Mouse (Mus musculus) mature B cell (primary cell): ENCODE data around the gene Plppr1.

Source experiments
- in situ Hi-C: fragments of 300-500 bp; cut with MboI; formaldehyde crosslinking; loops from 2 replicates; pipeline ENCODE4 v1.14.3; 2019

Gene Plppr1

DNA sequence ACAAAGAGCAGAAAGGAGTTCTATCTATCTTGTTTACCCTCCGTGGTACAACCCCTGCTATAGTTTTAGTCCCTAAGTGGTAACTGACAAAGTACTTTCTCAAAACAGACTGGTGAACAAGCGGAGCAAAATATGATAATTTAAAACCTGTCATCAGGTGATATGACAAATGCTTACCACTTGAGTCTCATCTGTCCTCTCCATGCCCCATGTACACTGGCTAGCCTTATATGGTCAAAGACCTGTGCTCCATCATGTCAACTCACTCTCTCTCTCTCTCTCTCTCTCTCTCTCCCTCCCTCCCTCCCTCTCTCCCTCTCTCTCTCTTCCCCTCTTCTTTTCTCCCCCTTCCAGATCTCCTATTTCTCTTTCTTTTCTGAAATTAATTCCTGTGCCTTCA lies 59.8 kb downstream of the Plppr1 start:
- in situ Hi-C loops = no loop called here

DNA sequence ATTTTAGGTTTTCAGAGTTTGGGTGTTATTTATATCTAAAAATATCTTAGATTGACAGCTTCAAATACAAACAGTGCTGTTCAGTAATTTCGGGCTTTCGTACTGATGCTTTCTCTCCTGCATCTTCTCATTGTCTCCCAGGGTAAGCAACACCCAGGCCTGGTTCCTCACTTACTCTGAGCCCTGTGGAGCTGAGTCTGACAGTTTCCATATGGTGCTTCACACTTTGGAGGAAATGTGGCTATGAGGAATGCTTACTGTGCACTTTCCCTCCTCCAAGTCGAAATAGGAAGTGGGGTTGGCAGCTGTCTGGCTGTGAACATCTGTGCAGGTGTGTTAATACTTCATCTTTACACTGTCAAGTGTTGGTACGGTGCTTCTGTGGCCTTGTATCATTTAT lies 85.7 kb downstream of the Plppr1 start:
- in situ Hi-C loops = no loop called here

DNA sequence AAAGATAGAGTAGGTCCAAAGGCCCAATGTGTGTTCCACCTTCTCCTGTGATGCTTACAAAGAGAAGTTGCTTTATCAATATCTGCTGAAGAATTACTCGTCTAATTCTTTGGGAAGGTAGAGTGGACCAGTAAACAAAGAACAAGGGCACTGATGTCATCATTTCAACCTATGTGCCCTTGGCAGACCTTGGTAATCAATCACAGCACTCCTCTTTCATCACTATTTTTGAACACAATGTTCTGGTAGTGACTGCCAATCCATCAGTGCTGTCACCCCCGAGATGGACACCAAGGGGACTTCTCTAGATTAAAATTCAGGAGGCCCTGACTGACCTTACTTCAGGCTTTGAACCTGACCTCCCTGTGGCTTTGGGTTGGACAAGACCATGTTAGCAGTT lies 89.7 kb downstream of the Plppr1 start:
- in situ Hi-C loops = no loop called here

DNA sequence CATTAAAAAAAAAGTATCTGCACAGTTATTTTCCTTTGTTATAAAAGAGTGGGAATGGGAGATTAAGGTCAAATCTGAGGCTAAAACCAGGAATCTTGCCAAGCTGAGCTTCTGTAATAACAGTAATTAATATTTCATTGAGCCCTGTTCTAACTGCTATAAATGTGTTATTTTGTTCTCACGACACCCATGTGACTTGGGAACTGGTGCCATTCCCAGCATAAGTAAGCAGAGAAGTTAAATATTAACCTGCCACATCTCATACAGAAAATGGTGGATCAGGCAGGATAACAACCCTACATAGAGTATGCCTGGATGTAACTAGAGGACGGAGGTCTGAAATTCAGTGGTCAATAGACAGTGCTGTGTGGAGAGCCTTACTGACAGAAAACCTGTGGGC lies 90.2 kb downstream of the Plppr1 start:
- in situ Hi-C loops = no loop called here

DNA sequence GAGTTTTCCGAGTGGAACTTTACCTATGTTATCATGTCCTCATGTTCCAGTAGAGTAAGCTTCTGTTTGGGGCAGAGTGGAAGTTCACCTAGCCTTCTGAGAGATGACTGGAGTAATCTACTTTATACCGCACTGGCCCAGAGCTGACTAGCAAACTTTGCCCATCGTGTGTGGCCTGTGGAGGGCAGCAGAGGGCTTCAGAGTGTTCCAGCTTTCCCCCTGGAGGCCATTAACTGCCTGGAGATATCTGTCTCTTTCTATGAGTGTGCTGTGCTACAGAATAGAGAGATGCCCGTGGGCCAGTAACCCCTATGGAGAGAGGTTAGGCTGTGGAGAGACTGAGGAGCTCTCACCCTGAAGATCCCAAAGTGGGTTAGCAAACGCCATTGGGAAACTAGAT lies 94.8 kb downstream of the Plppr1 start:
- in situ Hi-C loops = no loop called here

DNA sequence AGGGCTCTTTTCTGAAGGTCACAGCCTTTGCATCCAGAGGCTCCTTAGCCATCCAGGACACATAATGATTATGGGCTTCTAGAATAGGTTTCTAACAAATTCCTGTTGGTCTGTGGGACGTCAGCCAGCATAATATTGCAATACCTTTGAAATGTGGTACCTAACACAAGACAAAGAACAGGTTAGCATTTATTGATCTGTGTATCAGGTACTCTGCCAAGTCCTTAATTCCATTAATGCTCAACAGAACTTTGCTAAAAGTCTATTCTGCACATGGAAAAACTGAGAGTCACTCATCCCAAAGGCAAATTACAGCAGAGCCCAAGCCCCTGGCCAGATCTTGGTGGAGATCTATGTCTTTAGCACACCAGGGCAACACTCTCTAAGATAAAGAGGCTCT lies 97.7 kb downstream of the Plppr1 start:
- in situ Hi-C loops = no loop called here

DNA sequence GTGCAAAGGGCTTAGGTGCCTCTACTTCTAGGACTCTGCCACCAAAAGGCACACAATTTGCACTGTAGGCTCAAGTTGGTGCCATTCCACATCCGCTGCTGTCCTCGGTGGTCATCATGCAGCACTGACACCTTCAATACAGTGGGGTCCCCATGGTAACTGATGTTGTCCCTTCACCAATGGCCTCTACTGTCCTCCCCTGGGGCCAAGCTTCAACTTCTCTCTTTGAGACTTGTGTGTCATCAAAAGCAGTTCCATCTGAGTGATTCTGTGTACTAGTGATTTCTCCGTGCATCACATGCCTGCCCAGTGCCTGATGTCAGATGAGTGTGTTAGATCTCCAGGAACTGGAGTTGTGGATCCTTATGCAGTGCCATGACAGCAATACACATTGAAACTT lies 104.2 kb downstream of the Plppr1 start:
- in situ Hi-C loops = no loop called here

DNA sequence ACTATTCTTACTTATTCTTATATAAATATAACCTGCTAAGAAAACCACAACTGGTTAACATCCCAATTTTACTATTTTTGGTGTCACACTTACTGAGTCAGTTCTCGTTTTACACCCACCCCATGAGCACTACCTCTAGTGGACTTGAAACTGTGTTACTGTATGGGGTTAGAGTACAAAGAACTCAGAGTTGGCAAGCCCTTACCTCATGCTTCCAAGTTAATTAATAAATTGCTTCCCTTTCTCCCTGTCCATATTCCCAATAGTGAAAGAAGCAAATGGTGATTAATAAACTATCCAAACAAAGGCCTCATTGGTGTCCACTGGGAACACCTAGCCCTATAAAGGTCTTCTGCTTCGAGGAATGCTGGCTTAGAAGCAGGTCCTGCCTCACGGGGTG lies 107.3 kb downstream of the Plppr1 start:
- in situ Hi-C loops = no loop called here

DNA sequence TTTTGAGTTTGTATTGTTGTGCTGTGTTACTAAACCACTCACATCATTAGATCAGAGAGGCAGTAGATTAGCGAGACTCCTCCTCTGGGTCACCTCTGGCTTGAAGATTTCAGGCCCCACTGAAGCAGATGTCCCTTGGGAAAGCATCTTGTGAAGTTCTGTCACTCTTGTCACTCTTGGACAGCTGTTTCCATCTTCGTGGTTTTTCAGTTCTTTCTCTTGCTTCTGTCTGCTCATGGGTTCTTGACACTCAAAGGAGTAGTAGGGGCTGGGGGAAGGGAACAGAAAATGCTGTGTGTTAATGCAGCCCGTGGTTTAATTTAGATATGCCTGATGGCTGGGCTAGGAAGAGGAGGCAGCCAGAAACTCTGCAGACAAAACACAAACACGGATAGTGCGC lies 108.0 kb downstream of the Plppr1 start:
- in situ Hi-C loops = no loop called here

DNA sequence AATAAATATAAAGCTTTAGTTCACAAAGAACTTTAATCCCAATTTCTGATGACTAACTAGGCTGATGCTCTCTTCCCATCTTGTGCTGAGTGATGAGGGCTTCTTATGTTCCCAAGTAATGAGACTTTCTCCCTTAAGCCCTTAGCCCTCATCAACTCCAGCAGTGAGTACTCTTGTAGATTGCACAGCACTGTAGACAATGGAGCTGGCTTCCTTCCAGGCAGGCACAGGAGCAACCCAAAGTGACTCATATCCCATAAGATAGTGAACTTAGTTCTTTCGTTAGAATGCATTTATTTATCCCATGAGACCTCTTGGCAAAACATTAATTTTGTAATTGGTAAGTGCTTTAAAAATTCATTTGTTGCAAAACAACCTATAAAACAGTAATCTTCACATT lies 110.4 kb downstream of the Plppr1 start:
- in situ Hi-C loops = no loop called here

DNA sequence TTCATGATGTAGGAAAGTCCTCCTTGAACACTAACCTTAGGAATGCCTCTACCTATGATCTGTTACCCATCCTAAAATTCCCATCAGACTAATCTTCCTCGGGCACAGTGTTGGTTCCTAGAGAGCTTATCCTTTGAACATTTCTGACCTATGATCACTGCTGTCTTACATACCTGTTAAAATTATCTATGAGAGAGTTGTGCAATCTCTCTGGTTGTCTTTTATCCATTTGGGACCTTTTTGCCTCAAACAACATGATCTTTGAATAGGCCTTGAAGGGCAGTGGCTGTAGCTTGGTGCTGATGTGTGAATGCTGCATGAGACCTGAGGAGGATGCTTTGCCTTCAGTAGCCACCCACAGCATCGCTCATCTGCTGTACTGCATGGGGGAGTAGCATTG lies 119.0 kb downstream of the Plppr1 start:
- in situ Hi-C loops = no loop called here

DNA sequence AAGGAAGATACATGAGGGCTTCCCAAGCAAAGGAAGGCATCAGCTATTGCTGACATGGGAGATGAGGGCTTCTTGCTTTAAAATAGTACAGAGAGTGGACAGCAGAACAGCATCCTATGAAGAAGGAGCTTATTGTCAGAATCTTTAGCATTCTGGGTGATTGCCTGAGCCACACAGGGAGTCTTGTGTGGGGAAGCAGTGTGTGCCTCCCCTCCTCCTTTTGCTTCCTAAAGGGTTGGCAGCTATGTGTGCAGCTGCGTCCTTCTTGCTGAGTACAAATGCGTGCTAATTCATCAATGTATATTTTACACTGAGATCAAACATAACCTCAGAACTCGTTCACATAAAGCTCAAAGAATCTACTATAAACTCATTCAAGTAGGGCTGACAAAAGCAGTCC lies 119.8 kb downstream of the Plppr1 start:
- in situ Hi-C loops = no loop called here

DNA sequence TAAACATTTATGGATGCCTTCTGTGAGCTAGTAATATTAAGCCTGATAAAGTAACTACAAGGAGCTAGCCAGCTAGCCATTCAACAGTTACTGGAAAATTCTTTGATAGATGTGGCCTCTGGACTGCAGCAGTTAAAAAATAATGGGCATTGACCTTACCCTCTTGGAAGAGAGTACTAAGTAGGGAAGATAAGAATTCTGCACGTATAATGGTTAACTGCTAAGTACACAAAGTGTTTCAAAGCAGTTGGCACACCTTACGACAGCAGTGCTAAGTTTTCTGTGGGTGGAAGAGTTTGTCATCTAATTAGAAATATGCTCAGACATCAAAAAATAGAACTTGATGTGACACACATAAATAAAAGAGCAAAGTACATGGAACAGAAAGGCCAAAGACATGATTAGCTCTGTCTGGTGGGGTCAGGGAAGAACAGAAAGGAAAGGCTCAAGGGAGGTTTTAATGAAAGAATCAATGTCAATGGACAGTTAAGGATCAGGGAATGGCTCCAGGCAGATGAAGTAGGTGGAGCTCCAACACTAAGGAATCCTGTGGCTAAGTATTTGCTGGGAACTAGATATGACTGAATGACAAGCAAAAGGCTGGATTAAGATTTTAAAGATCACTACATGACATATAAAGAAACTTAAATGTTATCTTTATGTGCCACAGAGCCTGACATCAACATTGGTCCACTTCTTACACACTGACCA lies 120.6 kb downstream of the Plppr1 start:
- in situ Hi-C loops = no loop called here

DNA sequence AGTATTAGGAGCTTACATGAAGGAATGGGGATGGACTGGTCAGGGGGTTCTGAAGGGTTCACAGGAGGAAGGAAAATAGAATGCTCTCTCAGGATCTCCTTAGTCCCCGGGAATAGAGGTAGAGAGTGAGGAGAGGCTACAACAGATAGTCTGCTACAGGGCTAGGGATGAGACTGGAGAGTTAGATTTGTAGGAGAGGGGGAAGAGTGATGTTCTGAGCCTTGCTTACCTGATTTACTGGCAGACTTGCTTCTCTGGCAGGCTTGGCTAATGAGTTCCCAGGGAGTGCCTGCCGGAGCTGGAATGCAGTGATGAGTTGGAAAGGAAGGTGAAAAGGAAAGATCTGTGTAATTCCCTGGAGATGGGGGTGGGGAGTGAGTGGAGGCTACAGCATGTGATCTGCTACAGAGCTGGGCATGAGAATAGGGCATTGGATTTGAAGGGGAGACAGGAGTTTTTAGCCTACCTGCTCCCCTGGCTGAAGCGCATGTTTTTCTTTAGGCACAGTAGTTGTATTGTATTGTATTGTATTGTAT lies 131.0 kb downstream of the Plppr1 start:
- in situ Hi-C loops = no loop called here

DNA sequence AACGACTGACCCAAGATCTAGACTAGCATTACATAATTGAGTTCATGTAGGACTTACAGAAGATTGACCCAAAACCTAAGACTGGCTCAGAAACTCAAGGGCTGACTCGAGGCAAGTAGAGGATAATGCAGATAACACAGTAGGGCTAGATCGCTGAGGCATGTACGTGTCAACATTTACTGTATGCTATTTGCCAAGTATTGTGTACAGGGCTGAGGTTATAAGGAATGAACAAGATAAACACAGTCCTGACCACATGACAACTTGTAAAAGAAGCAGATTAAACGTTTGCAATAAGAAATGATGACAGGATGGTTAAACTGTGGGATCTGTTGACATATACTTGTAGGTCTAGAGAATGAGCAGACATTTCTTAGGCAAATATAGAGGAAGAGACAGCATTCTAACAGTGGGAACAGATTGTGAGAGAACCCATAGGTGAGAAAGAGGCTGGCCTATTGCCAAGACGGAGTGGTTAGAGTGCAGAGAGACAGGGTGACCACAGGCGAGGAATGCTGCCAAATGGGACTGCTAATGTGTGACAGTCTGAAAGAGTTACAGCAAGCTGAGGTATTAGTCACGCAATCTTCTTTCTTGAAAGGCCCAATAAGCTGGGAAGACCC lies 138.2 kb downstream of the Plppr1 start:
- in situ Hi-C loops = no loop called here

DNA sequence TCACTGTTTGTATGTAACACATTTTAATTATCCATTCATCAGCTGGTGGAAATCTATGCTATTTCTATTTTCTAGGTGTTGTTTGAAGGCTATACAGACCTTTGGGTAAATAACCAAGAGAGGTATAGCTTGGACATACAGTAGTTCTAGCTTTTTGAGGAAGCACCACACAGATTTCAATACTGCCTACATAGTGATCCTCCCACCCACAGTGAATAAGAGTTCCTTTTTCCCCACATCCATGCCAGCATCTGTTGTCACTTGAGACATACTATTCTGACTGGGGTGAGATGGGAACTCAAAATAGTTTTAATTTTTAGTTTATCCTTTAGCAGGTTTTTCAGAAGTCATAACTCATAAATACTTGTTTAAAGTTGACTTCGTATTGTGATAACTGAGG lies 151.4 kb downstream of the Plppr1 start:
- in situ Hi-C loops = no loop called here

DNA sequence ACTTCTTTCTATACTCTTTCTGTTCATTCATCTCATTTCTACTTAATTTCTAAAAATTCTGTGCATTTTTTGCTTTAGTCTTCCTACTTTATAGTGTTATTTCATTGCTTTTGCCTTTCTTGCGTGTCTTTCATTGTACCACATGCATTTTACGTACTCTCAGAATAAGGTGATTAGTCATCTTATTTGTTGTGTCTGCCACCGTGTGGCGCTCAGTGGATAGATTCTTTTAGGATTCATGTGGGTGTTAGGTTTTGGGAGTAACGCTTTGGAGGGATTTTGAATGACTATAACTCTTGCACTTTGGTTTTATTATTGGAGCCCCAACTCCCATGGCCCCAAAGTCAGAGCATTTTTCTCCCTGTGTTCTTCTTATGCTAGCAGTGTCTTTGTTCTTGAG lies 152.5 kb downstream of the Plppr1 start:
- in situ Hi-C loops = no loop called here

DNA sequence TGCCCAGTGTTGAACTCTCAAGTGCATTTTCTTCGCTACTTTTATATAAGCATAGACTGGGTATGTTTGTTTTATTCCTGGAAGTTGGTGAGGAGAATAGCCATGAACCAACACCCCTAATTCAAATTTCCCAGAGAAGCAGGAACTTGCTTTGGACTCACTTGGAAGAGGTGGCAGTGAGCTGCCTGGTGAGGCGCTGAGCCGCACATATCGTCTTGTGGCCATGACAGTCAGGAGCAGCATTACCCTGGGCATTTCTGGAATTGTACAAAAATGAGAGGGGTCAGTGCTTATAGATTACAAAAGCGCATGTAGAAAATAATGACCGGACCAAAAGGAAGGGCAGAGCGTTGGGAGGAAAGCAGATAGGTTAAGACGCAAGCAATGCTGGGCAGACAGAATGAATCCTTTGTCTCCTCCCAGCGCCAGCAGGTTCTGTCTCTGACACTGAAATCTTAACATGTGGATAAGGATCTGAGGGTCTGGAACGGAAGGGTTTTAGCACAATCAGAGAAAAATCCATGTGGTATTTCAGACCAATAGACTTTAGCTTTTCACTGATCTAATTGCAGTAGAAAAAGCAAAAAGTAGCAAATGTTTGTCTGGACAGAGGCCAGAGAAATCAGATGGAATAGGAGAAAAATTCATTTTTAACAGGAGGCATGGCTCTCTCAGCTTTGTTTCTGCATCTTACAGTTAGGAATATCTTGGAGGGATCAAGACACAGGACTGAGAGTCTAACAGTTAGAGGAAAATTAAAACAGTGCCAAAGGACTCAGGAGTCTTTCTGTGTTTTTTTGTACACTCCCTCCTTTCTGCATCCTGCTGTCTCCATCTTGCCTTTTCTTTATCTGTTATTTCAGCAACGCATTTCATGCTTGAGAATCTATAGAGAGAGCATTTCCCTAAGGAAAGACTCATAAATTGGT lies 153.8 kb downstream of the Plppr1 start:
- in situ Hi-C loops = no loop called here

DNA sequence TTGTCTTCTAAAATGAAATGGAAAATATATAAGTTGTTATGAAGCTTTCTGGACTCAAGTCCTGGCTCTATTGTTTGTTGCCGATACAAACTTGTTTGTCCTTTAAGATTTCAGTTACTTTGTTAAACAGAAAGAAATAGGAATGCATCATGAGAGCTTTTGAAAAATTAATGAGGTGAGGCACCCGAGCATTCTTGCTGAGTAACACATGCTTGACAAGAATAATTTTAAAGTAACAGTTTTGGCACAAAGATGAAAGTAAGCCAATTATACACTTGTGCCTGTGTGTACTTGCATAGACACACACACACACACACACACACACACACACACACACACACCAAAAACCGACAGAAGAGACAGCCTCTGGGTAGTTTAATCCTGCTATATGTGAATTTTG lies 155.3 kb downstream of the Plppr1 start:
- in situ Hi-C loops = no loop called here

DNA sequence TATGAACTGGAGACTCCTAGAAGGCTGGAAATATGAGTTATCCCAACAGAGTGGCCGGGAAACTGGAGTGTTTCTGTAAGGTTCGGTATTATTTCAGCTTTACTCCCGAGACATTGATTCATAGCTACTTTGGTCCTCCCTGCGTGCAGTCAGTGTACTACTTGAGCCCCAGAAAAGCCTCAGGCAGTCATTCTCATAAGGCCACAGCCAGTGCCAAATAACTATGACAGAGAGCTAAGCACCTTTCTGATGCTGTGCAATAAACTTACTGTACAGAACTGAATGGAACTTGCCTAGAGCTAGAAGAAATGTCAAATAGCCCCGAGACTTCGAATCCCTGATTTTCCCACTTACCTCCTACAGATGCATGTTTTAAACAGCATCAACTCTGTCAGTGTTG lies 164.4 kb downstream of the Plppr1 start:
- in situ Hi-C loops = no loop called here

DNA sequence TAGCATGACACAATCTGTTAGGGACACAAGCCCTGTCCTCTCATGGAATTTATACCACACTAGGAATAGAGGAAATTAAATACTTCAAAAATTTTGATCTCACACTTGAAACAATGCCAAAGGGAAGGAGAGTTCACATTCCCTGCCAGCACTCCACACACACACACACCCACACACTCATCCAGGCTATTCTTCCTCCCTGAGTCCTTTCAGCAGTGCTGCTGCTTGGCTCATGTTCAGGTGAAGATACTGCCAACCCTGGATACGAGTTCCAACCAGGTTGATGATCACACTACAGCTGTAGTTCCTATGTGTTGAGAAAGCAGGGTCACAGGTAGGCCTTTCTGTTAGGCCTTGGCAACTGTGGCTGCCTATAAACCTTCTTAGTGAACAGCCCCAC lies 165.9 kb downstream of the Plppr1 start:
- in situ Hi-C loops = no loop called here

DNA sequence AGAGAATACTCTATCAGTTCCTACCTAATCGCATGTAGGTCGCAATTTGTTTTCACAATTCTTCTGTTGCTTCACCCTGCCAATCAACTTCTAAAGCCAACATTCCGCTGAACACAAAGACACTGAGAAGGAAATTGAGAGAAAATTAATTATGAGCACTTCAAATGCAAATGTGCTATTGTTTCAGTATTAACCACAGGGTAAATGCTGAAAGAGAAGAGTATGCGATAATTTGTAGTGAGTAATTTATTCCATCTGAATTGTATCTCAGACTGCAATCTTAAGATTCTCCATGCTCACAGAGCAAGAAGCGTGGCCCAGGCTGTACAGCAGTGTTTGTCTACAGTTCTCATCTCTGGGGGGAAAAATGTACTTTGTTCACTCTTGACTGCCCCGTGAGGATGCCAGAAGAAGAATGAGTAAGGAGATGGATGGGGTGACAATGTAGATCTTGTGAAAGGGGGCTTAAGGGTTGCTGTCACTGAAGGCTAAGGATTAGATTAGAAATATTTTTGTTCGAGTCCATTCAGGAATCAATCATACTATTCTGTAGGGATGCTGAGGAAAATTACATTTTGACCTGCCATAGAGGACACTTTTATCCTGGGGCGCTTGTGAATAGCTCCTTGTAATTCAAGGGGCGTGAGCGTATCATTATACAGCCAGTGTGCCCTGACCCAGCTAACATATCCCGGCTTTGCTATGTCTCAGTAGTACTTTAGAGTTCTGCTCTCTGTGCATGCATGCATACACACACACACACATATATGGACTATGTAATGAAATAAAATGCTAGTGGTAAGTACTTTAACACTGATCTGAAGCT lies 173.3 kb downstream of the Plppr1 start:
- in situ Hi-C loops = no loop called here
